Comparison of ENCODE assay signal across 8 mouse cellular contexts in the genomic region with DNA sequence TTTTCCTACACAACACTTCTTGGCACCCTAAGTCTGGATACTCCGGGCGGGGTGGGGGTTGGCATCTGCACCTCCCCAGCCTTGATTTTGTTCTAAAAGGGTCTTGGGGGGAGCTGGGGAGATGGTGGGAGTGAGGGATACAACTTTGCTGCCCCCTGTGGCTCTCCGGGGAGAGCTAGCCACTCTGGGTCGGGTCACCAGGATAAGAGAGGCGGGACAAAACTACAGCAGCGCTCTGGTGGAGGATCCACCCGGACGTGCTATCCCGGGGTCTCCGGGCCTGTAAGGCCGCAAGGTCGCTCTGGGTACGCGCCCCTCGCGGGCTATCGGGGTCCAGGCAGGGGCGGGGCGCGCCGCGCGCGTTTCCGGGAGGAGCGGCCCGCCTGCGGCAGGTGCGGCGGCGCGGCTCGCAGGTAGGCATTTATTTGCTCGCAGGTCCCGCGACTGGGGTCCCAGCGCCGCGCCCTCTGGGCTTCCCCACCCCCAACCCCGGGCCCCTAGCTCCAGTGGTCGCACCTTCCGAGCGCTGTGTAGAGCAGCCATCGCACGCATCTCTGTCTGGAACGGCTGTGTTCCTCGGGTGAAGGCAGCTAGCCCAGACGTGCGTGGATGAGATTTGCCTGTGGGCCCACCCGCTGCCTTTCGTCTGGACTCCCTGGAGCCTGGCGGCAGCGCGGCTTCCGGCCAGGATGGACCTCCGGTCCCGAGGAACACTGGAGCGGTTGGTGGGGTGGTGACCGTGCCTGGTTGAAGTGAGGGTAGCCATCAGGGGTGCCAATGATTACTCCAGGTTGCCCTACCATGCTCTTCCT. TPM values are rescaled to one million over a fixed set of nuclear protein-coding genes. Genes with fewer than 3 reads are reported as not detected.
A peak's percentile ranks its signal among the peaks of the same experiment; 100 is the strongest.
DNase-seq lines count a peak whose midpoint lies in the region; ATAC-seq and TF ChIP-seq lines count a peak whose summit lies in the region.

No protein-coding gene starts in this region.

- H3K4me2 ChIP-seq in embryonic facial prominence, embryonic 11.5 days (ENCODE audit: low read depth, low read length): peak overlapping the region; percentile 76
- H3K4me2 ChIP-seq in hindbrain, embryonic 11.5 days (replicated peaks; ENCODE audit: low read depth, low read length): peak overlapping the region; percentile 53
- H3K4me2 ChIP-seq in liver, embryonic 16.5 days (ENCODE audit: low read depth, low read length): peak overlapping the region; percentile 68

- H3K4me1 ChIP-seq in embryonic facial prominence, embryonic 11.5 days (ENCODE audit: control insufficient read depth, insufficient read depth, low read length): peaks cover 17% of the 10 kb centered on the region
- 0 out of 2 replicates have a peak, but pooled peaks cover 3% of the 10 kb centered on the region for H3K4me1 ChIP-seq in hindbrain, embryonic 11.5 days (replicated peaks; ENCODE audit: control insufficient read depth, insufficient read depth, low read length)
- H3K4me1 ChIP-seq in liver, embryonic 16.5 days (ENCODE audit: control insufficient read depth, low read depth, low read length): peaks cover 20% of the 10 kb centered on the region
- H3K4me1 ChIP-seq in olfactory bulb, adult 2 months (ENCODE audit: control insufficient read depth, insufficient read depth, low read length): peaks cover 9% of the 10 kb centered on the region

- ATAC-seq in embryonic facial prominence, embryonic 11.5 days (replicated peaks; ENCODE audit: insufficient number of reproducible peaks, low FRiP score, low TSS enrichment, low read depth): no peak
- no peak for ATAC-seq in hindbrain, embryonic 11.5 days (ENCODE audit: low FRiP score)
- no peak for ATAC-seq in liver, embryonic 16.5 days (ENCODE audit: low read depth)

- WGBS in embryonic facial prominence, embryonic 11.5 days: 2% methylated on average over 59 of the region's 59 CpGs
- 3% methylated on average over 58 of the region's 59 CpGs for WGBS in hindbrain, embryonic 11.5 days
- 3% methylated on average over 55 of the region's 59 CpGs for WGBS in liver, embryonic 16.5 days (ENCODE audit: insufficient replicate concordance)
- WGBS in olfactory bulb, adult 2 months: 5% methylated on average over 59 of the region's 59 CpGs

- peaks cover 47% of the 10 kb centered on the region for H3K27me3 ChIP-seq in embryonic facial prominence, embryonic 11.5 days (ENCODE audit: control insufficient read depth, insufficient read depth, low read length)
- H3K27me3 ChIP-seq in hindbrain, embryonic 11.5 days (ENCODE audit: control insufficient read depth, insufficient read depth, low read length): peaks cover 74% of the 10 kb centered on the region
- peaks cover 71% of the 10 kb centered on the region for H3K27me3 ChIP-seq in liver, embryonic 16.5 days (ENCODE audit: control insufficient read depth, insufficient read depth, low read depth, low read length)

- H3K4me3 ChIP-seq in embryonic facial prominence, embryonic 11.5 days (ENCODE audit: low read depth, low read length): peak overlapping the region; percentile 30
- H3K4me3 ChIP-seq in hindbrain, embryonic 11.5 days (ENCODE audit: low read depth, low read length): peak overlapping the region; percentile 32
- H3K4me3 ChIP-seq in liver, embryonic 16.5 days (ENCODE audit: low read depth, low read length): peak overlapping the region; percentile 57
- peak overlapping the region; percentile 33 for H3K4me3 ChIP-seq in olfactory bulb, adult 2 months (ENCODE audit: insufficient read depth, low read depth, low read length)

- no peak overlapping the region for H3K27ac ChIP-seq in embryonic facial prominence, embryonic 11.5 days (replicated peaks; ENCODE audit: low read depth, low read length)
- no peak overlapping the region for H3K27ac ChIP-seq in hindbrain, embryonic 11.5 days (ENCODE audit: low read depth, low read length)
- H3K27ac ChIP-seq in liver, embryonic 16.5 days (ENCODE audit: low read length): no peak overlapping the region
- no peak overlapping the region for H3K27ac ChIP-seq in olfactory bulb, adult 2 months (ENCODE audit: insufficient read depth, low read depth, low read length)

- H3K36me3 ChIP-seq in embryonic facial prominence, embryonic 11.5 days (replicated peaks; ENCODE audit: control insufficient read depth, insufficient read depth, low read depth, low read length): no peaks in the 10 kb centered on the region
- H3K36me3 ChIP-seq in hindbrain, embryonic 11.5 days (ENCODE audit: control insufficient read depth, insufficient read depth, low read length): no peaks in the 10 kb centered on the region
- H3K36me3 ChIP-seq in liver, embryonic 16.5 days (ENCODE audit: control insufficient read depth, insufficient read depth): no peaks in the 10 kb centered on the region

- no peak for TF ChIP-seq CTCF in olfactory bulb, adult 2 months (IDR thresholded peaks at IDR 0.05; ENCODE audit: insufficient read depth, low read depth, low read length)

- H3K9ac ChIP-seq in embryonic facial prominence, embryonic 11.5 days (replicated peaks; ENCODE audit: low read length): peak overlapping the region; percentile 45
- peak overlapping the region; percentile 34; the same call in 1 of the 2 replicates for H3K9ac ChIP-seq in hindbrain, embryonic 11.5 days (ENCODE audit: low read depth, low read length)
- peak overlapping the region; percentile 28; the same call in 1 of the 2 replicates for H3K9ac ChIP-seq in liver, embryonic 16.5 days (ENCODE audit: low read depth, low read length)

- no peak for TF ChIP-seq POLR2A in olfactory bulb, adult 2 months (IDR thresholded peaks at IDR 0.05; ENCODE audit: insufficient read depth, low read depth, low read length)

- peak; percentile 54 for DNase-seq in retina, postnatal 1 day
- DNase-seq in retina, embryonic 14.5 days (ENCODE audit: low spot score): no peak
- no peak for DNase-seq in embryonic facial prominence, embryonic 11.5 days (ENCODE audit: low spot score)
- no peak for DNase-seq in hindbrain, embryonic 11.5 days (ENCODE audit: low spot score)
- no peak for DNase-seq in frontal cortex, postnatal 14 days (ENCODE audit: low spot score in 2 of 2)
- DNase-seq in right cerebral cortex, postnatal 25 days: no peak

- no peaks in the 10 kb centered on the region for H3K9me3 ChIP-seq in embryonic facial prominence, embryonic 11.5 days (replicated peaks; ENCODE audit: control insufficient read depth, low read length)
- H3K9me3 ChIP-seq in hindbrain, embryonic 11.5 days (ENCODE audit: control insufficient read depth, low read length): no peaks in the 10 kb centered on the region
- no peaks in the 10 kb centered on the region for H3K9me3 ChIP-seq in liver, embryonic 16.5 days (replicated peaks; ENCODE audit: control insufficient read depth, low read length)

RNA-seq across cellular contexts. Expression of gene Cracr2b, which starts 0.8 kb away (rescaled TPM):
- 3.5 and 4.8 TPM in 2 replicates for polyA plus RNA-seq in embryonic facial prominence, embryonic 11.5 days (2014; fragmentation: Nextera tagmentation; extraction: Ambion mirVana)
- polyA plus RNA-seq in hindbrain, embryonic 11.5 days (2014; fragmentation: Nextera tagmentation; extraction: Ambion mirVana): 4.4 and 4.5 TPM in 2 replicates
- polyA plus RNA-seq in liver, embryonic 16.5 days (2015; fragmentation: Nextera tagmentation; extraction: Ambion mirVana): 3.7 and 4.8 TPM in 2 replicates
- polyA plus RNA-seq in olfactory bulb, adult 2 months (2012; ENCODE audit: insufficient read depth, insufficient read length, low replicate concordance, missing spikeins): not detected in 2 replicates

RNA-seq across cellular contexts. Expression of gene Cd151, which starts 5.5 kb away (rescaled TPM):
- polyA plus RNA-seq in embryonic facial prominence, embryonic 11.5 days (2014; fragmentation: Nextera tagmentation; extraction: Ambion mirVana): 39.2 and 42.4 TPM in 2 replicates
- polyA plus RNA-seq in hindbrain, embryonic 11.5 days (2014; fragmentation: Nextera tagmentation; extraction: Ambion mirVana): 40.1 and 57.9 TPM in 2 replicates
- 5.3 and 6.9 TPM in 2 replicates for polyA plus RNA-seq in liver, embryonic 16.5 days (2015; fragmentation: Nextera tagmentation; extraction: Ambion mirVana)
- not detected in 2 replicates for polyA plus RNA-seq in olfactory bulb, adult 2 months (2012; ENCODE audit: insufficient read depth, insufficient read length, low replicate concordance, missing spikeins)

RNA-seq across cellular contexts. Expression of gene Pnpla2, which starts 6.7 kb away (rescaled TPM):
- 10.5 and 11.1 TPM in 2 replicates for polyA plus RNA-seq in embryonic facial prominence, embryonic 11.5 days (2014; fragmentation: Nextera tagmentation; extraction: Ambion mirVana)
- 13.7 and 14.2 TPM in 2 replicates for polyA plus RNA-seq in hindbrain, embryonic 11.5 days (2014; fragmentation: Nextera tagmentation; extraction: Ambion mirVana)
- 14.9 and 15.5 TPM in 2 replicates for polyA plus RNA-seq in liver, embryonic 16.5 days (2015; fragmentation: Nextera tagmentation; extraction: Ambion mirVana)
- polyA plus RNA-seq in olfactory bulb, adult 2 months (2012; ENCODE audit: insufficient read depth, insufficient read length, low replicate concordance, missing spikeins): not detected in 2 replicates

RNA-seq across cellular contexts. Expression of gene Polr2l, which starts 13.2 kb away (rescaled TPM):
- 60.6 and 67.2 TPM in 2 replicates for polyA plus RNA-seq in embryonic facial prominence, embryonic 11.5 days (2014; fragmentation: Nextera tagmentation; extraction: Ambion mirVana)
- polyA plus RNA-seq in hindbrain, embryonic 11.5 days (2014; fragmentation: Nextera tagmentation; extraction: Ambion mirVana): 71.5 and 74.0 TPM in 2 replicates
- polyA plus RNA-seq in liver, embryonic 16.5 days (2015; fragmentation: Nextera tagmentation; extraction: Ambion mirVana): 36.4 and 39.2 TPM in 2 replicates
- not detected in 2 replicates for polyA plus RNA-seq in olfactory bulb, adult 2 months (2012; ENCODE audit: insufficient read depth, insufficient read length, low replicate concordance, missing spikeins)

RNA-seq across cellular contexts. Expression of gene Tspan4, which starts 13.3 kb away (rescaled TPM):
- 24.8 and 27.3 TPM in 2 replicates for polyA plus RNA-seq in embryonic facial prominence, embryonic 11.5 days (2014; fragmentation: Nextera tagmentation; extraction: Ambion mirVana)
- polyA plus RNA-seq in hindbrain, embryonic 11.5 days (2014; fragmentation: Nextera tagmentation; extraction: Ambion mirVana): 29.6 and 31.4 TPM in 2 replicates
- polyA plus RNA-seq in liver, embryonic 16.5 days (2015; fragmentation: Nextera tagmentation; extraction: Ambion mirVana): 46.1 and 47.2 TPM in 2 replicates
- polyA plus RNA-seq in olfactory bulb, adult 2 months (2012; ENCODE audit: insufficient read depth, insufficient read length, low replicate concordance, missing spikeins): not detected in 2 replicates

Comparison
In these comparisons a context has a peak if more than half of its experiments do, and no peak if none do; other contexts are left out.
1. RNA of gene Pnpla2, which starts 6.7 kb away (polyA plus RNA-seq): 14.9 to 15.5 TPM in liver, embryonic 16.5 days, 13.7 to 14.2 TPM in hindbrain, embryonic 11.5 days and 10.5 to 11.1 TPM in embryonic facial prominence, embryonic 11.5 days; not detected in olfactory bulb, adult 2 months; every median in the first group is over 10 times any median in the second.
2. Peak in every context shown above with its lines, with median percentiles within 50 percentile points of each other: H3K4me2 ChIP-seq, H3K4me3 ChIP-seq and H3K9ac ChIP-seq.